Mouse (Mus musculus) megakaryocyte, adult 5-6 weeks (primary cell): ENCODE results near the gene Bcas3. TPM values are rescaled to one million over a fixed set of nuclear protein-coding genes. Genes with fewer than 3 reads are reported as not detected.

ENCODE experiments used
- ATAC-seq: 2 replicates; pipeline ENCODE4 v1.8.0; 2016; ENCODE audit warnings: mild to moderate bottlenecking, inconsistent platforms; ENCODE audit not compliant: poor library complexity, severe bottlenecking
- total RNA-seq, 2 experiments: library from RNA; stranded (forward) in 1 of 2; stranded (reverse) in 1 of 2; fragments of 153-499, 151-499 nt in 1 of 2; fragments of 221-1000, 200-1000 nt in 1 of 2; gene quantifications; 2 replicates each; pipeline versions ENCODE4 v1.2.3 to v1.2.4; 2015 to 2017

The Bcas3 gene
- total RNA-seq, 2 experiments from 2014 or later = 12.8 to 14.5 TPM

DNA sequence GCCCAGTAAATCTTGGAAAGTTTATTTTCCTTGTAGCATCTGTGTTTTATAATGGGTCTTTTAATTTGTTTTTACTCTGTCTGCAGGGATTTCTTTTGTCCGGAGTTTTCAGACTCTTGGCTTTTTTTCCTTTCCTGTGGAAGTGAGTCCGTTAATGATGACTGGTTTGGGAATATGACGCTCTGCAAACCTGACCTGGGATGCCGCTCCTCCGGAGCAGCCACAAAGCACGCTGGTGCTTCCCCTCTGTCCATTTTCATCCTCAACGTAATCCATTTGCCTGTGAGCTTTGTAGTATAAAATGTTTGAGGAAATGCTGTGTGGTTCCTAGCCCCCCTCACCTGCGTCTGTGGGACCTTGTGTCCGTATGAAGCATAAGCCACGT, 172.5 kb downstream of the Bcas3 start:
- no peak for ATAC-seq

DNA sequence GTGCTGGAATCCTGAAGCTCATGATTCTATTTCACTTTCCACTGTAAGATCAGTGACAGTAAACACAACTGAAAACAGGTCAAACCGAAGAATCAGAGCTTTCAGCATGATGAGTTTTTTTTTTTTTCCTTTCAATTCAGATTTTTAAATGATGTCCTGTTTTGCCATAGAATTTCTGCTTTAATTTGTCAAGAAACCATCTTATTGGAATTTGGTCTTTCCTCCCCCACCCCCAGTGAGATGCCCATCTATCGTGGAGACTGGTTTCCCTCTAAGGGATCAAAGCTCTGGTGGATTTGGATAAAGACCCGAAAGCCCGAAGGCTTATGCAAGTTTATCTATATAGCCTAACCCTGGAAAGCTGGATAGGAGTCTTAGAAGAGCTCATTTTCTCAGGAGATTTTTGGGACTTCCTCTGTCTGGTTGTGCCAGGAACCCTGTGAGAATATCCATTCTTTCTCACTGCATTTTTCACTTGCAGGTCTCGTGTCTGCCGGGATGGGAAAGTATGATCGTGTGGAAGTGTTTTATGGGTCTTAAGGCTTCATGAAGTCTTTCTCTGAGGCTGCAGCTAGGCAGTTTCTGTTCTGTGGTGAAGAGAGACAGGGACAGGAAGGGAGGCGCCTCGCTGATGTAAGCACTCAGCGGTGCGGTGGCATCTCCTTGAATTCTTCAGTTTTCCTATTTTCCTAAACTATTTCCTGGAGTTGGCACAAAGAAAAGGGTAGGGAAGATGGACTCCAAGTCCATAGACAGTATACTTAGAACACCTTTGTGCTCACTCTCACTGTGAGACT, 173.2 kb downstream of the Bcas3 start:
- ATAC-seq = no peak

DNA sequence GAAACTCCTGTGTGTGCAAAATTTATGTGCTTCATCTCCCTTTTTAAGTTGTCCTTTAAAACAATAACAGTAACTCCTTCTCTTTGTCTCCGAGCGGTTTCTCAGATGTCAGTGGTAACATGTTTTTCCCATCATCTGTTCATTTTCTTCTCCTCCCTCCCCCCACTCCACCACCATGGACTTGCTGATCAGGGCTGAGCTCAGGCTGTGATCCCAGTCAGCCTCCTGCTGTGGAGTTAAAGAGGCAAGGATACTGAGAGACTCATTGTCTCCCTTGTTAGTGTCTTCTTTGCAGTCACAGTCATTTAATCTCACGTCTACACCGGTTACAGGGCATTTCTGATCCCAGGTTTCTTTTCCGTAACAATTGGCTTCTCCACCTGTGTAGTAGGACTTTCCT, 174.3 kb downstream of the Bcas3 start:
- no peak for ATAC-seq

DNA sequence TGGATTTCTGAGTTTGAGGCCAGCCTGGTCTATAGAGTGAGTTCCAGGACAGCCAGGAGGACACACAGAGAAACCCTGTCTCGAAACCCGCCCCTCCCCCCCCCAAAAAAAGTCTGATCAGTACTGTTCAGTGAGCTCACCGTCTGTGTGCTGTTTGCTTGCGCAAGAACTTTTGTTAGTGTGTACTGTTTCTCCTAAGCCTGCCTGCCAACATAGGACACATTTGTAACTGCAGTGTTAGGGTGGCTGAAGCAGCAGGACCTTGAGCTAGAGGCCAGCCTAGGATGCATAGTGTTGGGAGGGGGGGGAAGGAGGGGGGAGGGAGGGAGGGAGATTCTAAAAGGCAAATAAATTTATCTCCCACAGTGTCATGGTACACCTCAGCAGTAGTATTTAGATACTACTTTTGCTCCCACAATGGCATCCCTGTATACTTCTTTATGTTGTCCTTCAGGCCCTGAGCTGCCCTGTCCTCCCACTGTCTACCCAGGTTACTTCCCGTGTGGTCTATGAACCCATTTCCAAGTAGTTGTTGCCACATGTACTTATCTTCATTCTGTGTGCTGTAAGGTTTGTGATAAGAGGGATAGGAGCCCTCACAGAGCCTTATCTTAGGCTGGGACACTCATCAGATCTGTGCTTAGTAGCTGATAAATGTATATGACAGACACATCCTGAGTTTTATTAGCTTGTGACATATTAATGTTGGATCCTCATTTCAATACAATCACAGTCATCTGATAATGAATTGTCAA, 176.7 kb downstream of the Bcas3 start:
- no peak for ATAC-seq

DNA sequence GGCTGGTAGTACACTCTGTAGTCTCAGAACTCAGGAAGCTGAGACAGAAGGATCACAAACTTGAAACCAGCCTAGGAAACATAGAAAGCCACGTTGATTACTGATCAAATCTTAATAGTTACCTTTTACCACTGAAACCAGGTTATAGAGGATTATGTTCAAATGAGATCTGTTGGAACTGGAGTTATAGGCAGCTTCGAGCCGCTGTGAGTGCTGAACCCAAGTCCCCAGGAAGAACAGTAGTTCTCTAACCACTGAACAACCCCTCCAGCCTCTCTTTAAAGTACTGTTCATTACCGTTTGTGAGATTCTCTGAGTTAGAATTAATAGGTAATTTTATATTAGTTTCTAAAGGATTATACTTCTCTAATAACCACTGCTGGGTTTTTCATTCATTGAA, 188.0 kb downstream of the Bcas3 start:
- ATAC-seq = no peak

DNA sequence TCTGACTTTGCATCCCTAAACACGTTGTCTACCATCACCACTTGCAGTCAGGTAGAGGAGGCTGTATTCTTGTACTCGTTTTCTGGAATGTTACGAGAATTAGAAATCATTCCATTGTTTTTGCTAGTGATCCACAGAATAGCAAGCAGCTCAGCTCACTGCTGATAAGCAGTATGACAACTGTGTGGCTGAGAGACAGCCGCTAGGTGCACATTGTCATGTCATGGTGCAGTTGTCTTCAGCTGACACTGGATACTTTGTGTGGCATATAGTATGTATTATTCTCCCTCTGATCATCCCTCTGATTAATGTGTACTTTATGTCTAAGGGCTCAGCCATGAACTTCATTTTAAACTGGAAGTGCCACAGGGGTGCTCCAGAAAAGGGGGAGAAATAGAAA, 190.3 kb downstream of the Bcas3 start:
- ATAC-seq = no peak

DNA sequence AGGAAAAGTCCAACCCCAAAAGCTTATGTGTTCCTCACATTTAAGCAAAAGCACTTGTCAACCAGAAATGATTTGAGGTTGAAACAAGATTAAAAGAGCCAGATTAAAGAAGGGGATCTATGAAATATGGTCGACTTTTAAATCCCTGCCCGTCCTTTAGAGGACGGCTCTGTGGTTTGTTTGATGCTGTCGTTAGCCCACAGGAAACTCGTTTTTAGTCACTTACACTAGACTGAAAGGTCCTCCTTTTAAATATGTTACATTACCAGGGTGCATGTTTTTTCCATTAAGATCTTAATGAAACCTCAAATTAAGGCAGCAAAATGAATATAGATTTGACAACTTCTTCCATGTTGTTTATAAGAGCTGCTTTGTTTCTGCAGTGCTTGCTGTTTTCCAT, 192.6 kb downstream of the Bcas3 start:
- no peak for ATAC-seq

DNA sequence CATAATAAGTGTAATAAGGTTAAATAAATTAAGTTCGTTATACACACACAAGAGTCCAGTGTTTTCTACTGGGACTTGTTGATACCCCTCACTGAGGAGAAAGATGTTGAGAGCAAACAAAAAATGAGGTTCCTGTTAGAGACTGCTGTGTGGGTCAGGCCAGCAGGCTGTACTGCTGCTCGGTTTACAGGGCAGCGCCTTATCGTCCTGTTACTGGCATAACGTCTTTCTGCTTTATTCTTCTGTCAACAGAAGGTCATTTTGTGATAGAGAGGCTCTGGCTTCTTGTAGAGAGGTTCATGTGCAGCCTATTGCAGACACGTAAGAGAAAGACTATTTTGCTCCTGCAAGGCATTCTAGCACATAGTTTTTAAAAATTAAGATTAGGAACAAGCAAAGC, 195.0 kb downstream of the Bcas3 start:
- ATAC-seq = no peak

DNA sequence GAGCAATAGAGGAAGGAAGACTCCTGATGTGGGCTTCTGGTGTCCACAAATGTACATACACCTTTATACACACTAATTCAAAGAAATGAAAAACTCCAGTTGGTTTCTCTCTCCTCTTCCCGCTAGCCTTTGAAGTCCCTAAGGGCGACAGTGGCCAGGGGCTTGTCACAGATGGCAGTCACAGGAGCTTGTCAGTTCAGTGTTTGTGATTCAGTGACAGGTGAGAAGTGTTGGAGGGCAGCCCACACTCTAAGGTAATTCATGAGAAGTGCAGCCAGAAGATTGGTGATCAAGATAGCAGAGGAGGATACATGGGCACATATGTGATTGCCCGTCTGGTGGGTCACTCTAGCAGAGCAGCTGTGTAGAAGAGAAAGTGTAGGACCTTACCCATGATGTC, 196.7 kb downstream of the Bcas3 start:
- no peak for ATAC-seq

DNA sequence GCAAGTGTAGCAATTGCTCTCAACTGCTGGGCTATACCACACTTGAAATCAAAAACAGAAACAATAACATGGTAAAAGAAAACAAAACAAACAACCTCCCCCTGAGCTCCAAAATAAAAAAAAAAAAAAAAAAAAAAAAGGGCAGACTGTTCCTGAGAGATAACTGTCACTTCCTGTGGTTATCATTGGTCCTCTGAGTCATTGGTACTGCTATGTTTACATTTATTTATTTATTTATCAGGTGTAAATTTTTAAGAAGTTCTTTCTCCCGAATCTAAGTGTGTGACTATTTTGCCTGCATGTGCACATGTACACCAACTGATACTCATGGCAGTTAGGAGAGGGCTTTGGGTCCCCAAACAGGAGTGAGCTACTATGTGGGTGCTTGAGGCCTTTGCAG, 202.1 kb downstream of the Bcas3 start:
- no peak for ATAC-seq

DNA sequence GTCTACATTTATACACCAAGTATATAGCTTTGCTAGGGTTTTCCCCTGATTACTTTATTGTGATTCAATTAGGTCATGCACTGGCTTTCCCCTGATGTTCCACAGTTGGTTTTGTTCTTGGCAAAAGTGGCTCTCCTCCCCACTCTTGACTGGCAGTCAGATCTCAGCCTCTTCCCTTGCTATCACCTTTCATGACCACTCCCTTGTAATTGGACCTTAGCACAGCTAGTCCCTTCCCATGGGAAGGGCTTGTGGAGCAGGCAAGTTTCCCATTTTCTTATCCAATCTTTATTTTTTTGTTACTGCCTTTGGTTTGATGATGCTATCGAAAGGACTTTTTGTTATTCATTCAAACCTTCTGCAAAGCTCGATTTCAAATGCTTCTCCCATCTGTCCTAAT, 202.8 kb downstream of the Bcas3 start:
- ATAC-seq = no peak

DNA sequence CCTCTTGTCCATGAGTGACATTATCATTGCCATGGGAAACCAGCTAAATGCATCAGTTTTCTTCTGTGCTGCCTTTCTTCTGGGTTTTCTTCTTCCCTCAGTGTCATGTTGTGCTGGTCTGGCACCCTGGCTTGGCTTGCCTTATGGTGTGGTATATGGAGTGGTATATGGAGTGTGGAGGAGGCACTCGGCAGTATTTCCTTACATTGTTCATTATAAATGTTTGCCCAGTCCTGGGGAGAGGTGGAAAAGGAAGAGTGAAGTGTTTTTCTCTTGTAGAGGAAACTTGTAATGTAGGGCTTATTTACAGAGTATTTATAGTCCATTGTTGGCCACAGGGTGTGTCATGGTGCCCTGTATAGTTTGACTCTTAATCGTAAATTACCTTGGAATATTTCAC, 212.1 kb downstream of the Bcas3 start:
- ATAC-seq = no peak

DNA sequence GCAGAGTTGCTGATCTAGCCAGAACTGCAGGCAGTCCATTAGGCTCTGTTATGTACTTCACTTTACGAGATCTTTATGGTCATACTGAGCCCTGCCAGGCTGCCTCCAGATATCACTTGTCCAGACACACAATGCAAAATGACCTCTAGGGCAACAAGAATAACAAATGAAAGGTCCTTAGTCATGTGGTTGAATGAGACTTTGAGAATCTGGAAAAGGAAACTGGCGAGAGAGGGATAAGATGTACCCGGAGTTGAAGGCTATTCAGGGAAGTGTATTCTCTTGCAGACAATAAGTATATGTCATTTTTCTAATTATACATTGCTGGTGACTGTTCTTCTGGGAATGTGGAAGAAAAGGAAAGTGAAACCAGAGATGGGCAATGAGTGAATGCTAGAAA, 218.1 kb downstream of the Bcas3 start:
- ATAC-seq = no peak

DNA sequence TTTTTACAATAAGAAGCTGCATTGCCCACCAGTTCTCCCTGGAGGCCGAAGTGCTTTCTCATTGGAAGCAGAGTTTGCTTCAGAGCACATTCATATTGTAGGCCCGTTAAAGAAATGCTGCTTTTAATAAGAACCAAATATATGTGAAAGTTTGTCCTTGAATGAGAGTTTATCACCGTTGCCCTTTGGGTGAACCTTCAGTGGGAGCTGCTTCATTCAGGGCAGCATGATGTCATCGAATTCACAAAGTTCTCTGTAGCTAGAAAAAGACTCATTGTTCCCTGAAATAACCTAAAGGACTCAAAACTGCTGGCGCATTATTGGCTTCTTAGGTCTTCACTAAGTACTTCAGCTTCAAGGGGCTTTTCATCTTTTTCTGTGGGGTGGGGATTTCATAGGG, 219.0 kb downstream of the Bcas3 start:
- no peak for ATAC-seq

DNA sequence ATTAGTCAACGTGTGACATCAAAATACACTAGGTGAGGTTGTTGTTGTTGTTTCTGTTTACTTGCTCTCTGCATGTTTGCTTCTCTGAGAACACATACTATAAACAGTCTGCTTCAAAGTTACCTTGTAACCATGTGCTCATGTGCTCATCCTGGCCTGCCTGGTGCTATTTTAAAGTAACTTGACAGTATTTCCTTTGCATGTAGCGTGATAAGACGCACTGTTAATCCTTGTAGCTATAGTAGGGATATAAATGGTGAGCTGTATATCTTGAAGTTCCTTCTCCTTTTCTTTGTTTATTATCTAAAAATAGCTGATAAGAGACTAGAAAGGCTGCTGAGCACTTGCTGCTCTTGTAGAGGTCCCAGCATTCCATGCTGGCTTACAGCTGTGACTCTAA, 219.6 kb downstream of the Bcas3 start:
- no peak for ATAC-seq

DNA sequence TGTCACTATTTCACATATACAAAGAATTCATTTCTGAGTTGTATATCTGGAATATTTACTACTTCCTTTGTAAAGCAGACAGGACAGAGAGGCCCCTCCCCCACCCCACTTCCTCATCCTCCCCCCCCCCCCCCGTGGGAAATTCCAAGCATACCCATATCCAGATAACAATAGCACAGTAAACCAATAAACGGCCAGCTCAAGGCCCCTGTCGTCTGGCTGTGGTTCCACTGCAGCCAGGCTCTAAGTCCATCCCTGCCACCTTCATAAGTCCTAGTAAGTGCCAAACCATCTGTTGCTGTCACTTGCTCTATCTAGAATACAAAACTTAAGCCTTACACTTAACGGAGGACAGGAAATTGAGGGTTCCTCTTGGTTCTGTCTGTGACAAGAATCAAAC, 221.5 kb downstream of the Bcas3 start:
- ATAC-seq = no peak

DNA sequence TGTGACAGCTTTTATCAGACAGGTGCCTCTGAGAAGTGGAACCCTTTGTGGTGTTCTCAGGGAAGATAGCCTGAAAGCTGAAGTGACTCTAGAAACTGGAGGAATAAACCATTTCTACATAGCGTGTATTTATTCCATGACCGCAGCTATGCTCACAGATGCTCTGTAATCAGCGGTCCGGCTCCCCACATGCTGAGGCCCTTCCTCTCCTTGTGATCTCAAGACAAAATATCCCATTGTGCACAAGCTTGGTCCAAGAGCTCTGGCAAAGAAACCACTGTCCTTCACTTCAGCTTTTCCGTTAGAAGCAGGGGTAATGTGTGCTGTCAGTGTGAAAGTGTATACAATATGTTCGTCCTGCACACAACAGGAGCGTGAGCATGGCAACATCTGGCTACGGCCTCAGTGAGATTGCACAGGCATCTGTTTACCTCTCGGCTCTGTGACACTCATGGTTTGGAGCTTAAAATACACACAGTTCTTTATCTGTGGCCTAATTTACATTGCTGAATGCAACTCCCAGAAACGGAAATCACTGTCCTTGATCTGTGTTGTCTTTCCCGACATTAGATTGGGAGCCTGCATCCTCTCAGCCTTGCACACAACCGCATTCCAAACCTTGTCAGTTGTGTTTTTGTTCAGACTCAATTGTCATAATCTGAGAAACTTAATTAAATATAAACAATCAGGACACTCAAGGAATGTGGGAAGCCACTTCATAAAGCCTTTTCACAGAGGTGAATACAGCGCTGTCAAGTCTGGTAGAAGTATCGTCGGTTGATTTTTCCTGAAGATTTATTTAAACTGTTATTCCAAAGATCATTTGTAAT, 225.1 kb downstream of the Bcas3 start:
- ATAC-seq = no peak

DNA sequence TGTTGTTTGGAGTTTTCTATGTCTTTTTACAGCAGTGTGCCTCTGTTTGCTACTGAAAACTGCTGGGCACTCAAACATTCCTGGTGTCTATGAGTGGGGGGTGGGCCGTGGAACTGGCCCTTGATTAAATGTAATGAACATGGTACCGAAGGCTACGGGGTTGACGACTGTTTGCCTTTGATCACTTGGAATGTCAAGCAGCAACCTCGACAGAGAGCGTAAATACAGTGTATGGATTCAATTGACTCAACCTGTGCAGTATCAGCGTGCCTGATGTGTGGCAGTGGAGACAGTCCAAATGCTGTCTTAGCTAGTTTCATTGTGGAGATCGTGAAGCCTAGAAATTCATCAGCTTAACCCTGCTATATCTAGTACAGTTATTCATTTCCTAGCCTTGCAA, 231.1 kb downstream of the Bcas3 start:
- ATAC-seq = no peak

DNA sequence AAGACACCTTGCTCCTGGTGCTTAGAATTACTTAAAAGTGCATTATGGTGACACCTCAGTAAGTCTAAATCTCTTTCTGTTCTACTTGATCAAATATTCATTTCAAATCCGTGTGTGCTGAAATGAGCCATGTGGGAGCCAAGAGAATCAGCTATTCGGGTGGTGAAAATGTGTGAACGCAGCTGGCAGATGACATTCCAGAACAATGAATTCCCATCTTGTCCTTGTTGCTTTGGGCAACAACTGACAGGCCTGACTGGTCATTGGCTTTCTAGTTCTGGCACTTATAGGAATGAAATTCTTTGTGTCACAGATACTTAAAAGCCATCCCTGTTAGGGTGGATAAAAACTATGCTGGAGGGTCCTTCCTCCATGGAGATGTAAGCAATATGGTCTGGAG, 240.7 kb downstream of the Bcas3 start:
- no peak for ATAC-seq

DNA sequence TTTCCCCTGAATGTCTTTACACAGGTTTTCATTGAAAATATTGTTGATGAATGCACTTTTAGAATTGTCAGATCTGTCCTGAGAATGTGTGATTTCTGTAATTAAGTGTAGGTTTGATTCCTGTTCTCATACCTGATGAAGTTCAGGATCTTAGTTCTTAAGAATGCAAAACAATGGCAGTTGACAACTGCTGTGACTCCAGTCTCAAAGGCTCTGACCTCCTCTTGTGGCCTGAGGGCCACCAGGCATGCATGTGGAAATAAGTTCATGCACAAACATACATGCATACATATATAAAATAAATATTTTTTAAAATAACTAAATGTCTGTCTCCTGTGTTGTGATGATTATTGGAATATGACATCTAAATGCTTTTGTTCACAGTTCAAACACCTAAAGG, 246.3 kb downstream of the Bcas3 start:
- no peak for ATAC-seq

DNA sequence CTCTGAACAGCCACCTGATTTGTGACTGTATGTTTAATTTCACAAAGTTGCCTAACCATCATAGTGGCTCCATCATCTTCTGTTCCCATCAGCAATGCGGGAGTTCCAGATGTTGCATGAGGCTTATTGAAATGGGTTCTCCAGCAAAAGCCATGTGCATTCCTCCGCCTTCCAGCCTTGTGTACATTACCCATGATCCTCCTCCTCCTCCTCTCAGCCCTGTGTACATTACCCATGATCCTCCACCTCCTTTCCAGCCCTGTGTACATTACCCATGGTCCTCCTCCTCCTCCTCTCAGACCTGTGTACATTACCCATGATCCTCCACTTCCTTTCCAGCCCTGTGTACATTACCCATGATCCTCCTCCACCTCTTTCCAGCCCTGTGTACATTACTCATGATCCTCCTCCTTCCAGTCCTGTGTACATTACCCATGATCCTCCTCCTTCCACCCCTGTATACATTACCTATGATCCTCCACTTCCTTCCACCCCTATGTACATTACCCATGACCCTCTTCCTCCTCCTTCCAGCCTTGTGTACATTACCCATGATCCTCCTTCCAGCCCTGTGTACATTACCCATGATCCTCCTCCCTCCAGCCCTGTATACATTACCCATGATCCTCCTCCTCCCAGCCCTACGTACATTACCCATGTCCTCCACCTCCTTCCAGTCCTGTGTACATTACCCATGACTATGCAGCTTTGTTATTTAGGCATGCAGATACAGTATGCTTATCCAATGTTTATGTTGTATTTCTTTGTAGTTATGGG, 250.8 kb downstream of the Bcas3 start:
- no peak for ATAC-seq
